Mouse (Mus musculus) heart, postnatal 25 days (tissue): ENCODE results near the gene Krt80. TPM values are rescaled to one million over a fixed set of nuclear protein-coding genes. Genes with fewer than 3 reads are reported as not detected.

Experiments used
- DNase-seq: peaks from one replicate; pipeline ENCODE4 v3.0.0; 2022; ENCODE audit warnings: low spot score
- intact Hi-C: fragments of 180-260 bp; cut with DNase I; formaldehyde crosslinking; loops from one replicate; pipeline ENCODE4 v1.15.1; 2025
- total RNA-seq, 2 experiments: library from RNA; stranded (reverse); gene quantifications; 2 replicates each; pipeline ENCODE4 v1.2.3; 2021

Krt80 gene
- total RNA-seq, 2 experiments from 2014 or later: 2.0 to 2.2 TPM

- intact Hi-C loops: no loop called here
- DNase-seq: no peak
Measured at GRCm38 (mm10) chr15:101320618-101321041, 49.3 kb downstream of the Krt80 start.

- no peak for DNase-seq
- intact Hi-C loops: no loop called here
Measured at GRCm38 (mm10) chr15:101320010-101320617, 49.8 kb downstream of the Krt80 start.

DNA sequence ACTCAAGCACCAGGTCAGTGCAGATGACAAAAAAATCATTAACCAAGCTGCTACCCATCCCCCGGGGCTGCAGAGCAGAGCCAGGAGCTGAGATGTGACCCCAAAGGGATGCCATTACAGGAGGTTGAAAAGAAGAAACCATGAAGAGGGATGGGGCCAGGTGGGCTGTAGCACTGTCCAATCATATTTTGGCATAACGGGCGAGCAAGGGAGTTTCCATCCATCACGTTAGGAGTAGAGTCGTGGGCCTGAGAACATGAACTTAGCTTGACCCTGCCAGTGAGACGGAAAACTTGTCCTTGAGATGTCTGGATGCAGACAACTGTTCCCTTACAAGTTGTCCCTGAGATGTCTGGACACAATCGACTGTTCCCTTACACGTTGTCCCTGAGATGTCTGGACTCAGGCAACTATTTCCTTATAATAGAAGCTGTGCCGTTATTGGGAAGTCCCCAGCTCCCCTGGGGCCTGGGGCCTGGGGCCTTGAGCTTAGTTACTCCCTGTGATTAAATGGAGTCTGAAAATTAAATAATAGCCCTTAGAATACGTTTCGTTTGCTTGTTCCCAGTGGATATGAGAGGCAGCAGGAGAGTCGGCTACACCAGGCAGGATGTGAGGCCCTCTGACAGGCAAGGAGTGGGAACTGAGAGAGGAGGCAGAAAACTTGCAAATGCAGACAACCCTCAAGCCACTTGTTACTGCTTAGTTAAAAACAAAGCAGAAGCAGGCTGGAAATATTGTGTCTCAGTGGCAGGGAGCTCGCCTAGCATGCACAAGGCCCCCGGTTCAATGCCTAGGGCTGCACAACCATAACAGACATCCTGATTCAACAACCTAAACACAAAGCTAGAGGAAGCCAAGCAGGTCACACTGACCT, 50.8 kb downstream of the Krt80 start:
- DNase-seq: no peak

GRCm38 (mm10) chr15:101317814-101318500, 52.0 kb downstream of the Krt80 start:
- intact Hi-C loops: loop anchor here (5.0 kb wide), 1 partner anchor 96 kb away; the partner anchor contains the start of gene Grasp
- DNase-seq: no peak

More for the DNA sequence above, 50.8 kb downstream of the Krt80 start:
- intact Hi-C loops: loop anchor here (5.0 kb wide), 1 partner anchor 97 kb away; the partner anchor contains the start of gene Grasp

- intact Hi-C loops: loop anchor here (5.0 kb wide), 1 partner anchor 95 kb away; the partner anchor contains the start of gene Grasp
- DNase-seq: no peak
Measured at GRCm38 (mm10) chr15:101316913-101317813, 52.8 kb downstream of the Krt80 start.

- no peak for DNase-seq
- intact Hi-C loops: loop anchor here (5.0 kb wide), 1 partner anchor 94 kb away; the partner anchor contains the start of gene Grasp
Measured at GRCm38 (mm10) chr15:101316279-101316912, 53.6 kb downstream of the Krt80 start.

DNA sequence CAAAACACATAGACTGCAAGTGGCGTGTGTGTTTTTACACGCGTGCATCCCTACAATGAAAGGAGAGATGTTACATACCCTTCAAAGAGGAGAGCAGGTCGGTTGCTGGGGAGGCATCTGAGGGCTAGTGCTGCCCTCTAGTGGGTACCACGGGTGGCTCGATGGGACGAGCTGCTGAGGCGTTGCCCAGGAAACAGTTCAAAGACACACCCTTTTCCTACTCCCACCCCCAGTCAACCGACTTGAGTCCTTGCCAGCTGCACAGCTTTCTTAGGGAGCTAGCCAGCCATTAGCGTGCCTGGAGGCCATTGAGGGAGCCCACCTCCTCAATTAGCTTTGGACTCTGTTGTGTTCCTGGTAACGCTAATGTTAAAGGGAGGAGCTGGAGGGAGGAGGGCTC, 54.1 kb downstream of the Krt80 start:
- peak; percentile 87 for DNase-seq
- intact Hi-C loops: loop anchor here (1.0 to 5.0 kb wide), 3 partner anchors 31 to 94 kb away; partner anchors contain the start of gene Grasp

DNA sequence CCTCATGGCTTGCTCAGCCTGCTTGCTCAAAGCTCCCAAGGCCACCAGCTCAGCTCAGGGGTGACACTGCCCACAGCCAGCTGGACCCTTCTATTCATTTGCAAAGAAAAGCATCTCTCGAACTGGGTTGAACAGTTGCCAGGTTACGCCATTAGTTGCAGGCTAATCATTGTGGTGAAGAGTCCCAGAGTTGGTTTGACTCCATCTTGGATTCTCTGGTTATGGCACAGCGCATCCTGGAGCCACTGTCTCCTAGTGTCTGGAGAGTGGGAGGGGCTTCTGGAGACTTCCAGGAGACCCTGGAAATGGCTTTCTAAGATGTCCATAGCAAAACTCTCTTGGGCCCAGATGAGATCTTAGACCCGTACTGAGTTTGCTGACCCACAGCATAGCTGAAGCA, 54.6 kb downstream of the Krt80 start:
- intact Hi-C loops: loop anchor here (1.0 to 5.0 kb wide), 3 partner anchors 30 to 93 kb away; partner anchors contain the start of gene Grasp
- no peak for DNase-seq

- DNase-seq: no peak
- intact Hi-C loops: no loop called here
Measured at GRCm38 (mm10) chr15:101312006-101312405, 58.0 kb downstream of the Krt80 start.

DNA sequence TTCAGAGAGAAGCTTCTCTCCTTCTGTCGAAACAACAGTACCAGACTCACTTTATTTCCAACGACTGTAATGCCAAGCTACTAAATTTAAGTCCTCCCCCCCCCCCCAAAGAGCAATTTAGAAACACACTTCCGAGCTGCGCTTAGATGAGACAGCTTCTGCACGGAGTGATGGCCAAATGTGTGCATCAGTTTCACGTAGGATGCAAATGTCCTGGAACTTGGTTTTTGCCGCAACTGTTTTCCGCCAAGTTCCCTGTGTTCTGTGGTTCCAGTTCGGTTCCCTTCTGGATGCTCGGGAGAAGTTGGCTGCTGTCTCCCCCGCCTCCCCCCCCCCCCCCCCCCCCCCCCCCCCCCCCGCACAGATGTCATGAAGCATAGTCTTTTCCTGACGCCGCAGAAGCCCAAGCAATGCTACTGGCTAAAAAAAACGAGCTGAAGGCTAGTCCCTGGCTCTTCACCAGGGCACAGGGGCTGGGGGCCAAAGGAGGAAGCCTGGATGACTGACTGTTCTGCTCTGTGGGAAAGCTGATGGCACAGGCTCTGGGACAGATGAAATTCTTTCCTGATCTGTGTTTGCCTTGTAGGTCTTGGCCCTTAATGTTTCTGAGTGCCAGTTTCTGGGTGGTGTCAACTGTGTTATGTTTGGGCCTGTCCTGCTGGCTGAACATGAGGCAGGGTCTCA, 58.7 kb downstream of the Krt80 start:
- no peak for DNase-seq

GRCm38 (mm10) chr15:101309493-101309892, 60.5 kb downstream of the Krt80 start:
- intact Hi-C loops: no loop called here
- no peak for DNase-seq

More for the DNA sequence above, 58.7 kb downstream of the Krt80 start:
- intact Hi-C loops: no loop called here

- DNase-seq: peak; percentile 57
- intact Hi-C loops: no loop called here
Measured at GRCm38 (mm10) chr15:101308440-101309348, 61.3 kb downstream of the Krt80 start.

DNA sequence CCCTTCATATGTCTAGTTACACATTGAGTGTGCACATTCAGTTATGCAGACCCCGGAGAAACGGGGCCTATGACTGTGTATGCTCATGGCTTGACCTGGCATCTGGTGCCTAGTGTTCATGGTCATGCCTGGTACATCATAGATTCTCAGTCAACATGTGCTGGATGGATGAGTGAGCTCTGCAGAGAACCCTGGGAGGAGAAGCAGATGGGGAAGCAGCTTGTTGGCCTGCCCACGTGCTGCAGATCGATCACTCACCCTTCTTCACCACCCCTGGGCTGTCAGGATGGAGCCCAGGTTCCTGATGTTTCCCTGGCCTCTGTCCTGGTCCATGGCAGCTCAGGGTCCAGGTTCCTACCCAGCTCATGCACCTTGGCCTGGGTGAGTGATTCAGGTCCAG, 63.5 kb downstream of the Krt80 start:
- intact Hi-C loops: no loop called here

DNA sequence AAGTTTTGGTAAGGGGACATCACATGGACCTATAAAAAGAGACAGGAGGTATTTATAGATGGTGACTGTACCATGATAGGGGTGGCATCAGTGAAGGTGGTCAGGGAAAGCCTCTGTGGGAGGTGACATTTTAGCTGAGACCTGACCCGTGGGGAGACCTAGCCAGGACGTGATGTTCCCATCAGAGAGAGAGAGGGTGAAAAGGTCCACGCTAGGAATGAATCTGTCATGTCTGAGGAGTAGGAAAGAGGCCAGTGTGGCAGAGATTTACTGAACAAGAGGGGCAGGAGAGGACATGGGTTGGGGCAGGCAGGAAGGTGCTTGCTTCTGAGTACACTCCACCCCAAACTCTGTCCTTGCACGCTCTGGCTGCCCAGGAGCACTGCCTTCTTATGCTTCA, 66.1 kb downstream of the Krt80 start:
- no peak for DNase-seq
- intact Hi-C loops: no loop called here

More for the DNA sequence above, 63.5 kb downstream of the Krt80 start:
- DNase-seq: no peak

DNA sequence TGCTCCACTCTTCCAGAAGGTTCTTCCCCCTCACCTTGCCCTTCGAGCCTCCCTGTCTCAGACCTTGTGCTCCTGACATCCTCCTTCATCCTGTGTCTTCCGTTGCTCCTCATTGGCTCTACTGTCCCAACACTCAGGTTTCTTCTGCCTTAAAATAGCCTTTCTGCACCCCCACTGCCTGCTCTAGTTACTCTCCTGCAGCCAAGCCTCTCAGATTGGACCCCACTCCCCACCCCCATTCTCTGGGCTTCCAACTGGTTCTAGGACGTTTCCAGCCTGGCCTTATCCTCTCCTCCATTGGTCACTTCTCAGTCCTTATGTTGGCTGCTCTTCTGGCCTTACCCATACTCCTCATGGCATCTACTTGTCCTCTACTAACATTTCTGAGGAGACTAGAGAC, 67.8 kb downstream of the Krt80 start:
- DNase-seq: no peak
- intact Hi-C loops: no loop called here

GRCm38 (mm10) chr15:101300128-101300527, 69.8 kb downstream of the Krt80 start:
- no peak for DNase-seq
- intact Hi-C loops: no loop called here

- intact Hi-C loops: no loop called here
- DNase-seq: no peak
Measured at GRCm38 (mm10) chr15:101299480-101299960, 70.4 kb downstream of the Krt80 start.
